Mouse (Mus musculus) C2C12 (cell line): ENCODE data around the gene Gpr15. TPM values are rescaled to one million over a fixed set of nuclear protein-coding genes. Genes with fewer than 3 reads are reported as not detected.

ENCODE experiments used
- H3K27me3 ChIP-seq: one replicate; pipeline ENCODE4 v1.6.1; 2011; ENCODE audit not compliant: control insufficient read depth, insufficient read depth, insufficient read length
- H3K36me3 ChIP-seq: one replicate; pipeline ENCODE4 v1.6.1; 2011; ENCODE audit not compliant: control insufficient read depth, insufficient read depth
- H3K4me3 ChIP-seq: one replicate; pipeline ENCODE4 v1.5.1; 2011; ENCODE audit warnings: mild to moderate bottlenecking, control low read depth; ENCODE audit not compliant: poor library complexity, insufficient read depth, severe bottlenecking
- H3K79me2 ChIP-seq: one replicate; pipeline ENCODE4 v1.6.1; 2011; ENCODE audit not compliant: control insufficient read depth, insufficient read depth
- H3K79me3 ChIP-seq: one replicate; pipeline ENCODE4 v1.6.1; 2011; ENCODE audit warnings: low read depth, control low read depth
- H3ac ChIP-seq: one replicate; pipeline ENCODE3; 2011; ENCODE audit warnings: low read depth; ENCODE audit not compliant: control insufficient read depth, insufficient read length
- CEBPB ChIP-seq: IDR thresholded peaks from one replicate; pipeline ENCODE4 v1.6.1; 2011; ENCODE audit warnings: low read depth, mild to moderate bottlenecking, control low read depth, moderate library complexity
- CTCF ChIP-seq: IDR thresholded peaks from one replicate; pipeline ENCODE4 v1.5.1; 2011; ENCODE audit not compliant: control insufficient read depth, insufficient read depth, insufficient read length
- FOSL1 ChIP-seq: IDR thresholded peaks from one replicate; pipeline ENCODE4 v1.8.0; 2011; ENCODE audit warnings: mild to moderate bottlenecking, low read length; ENCODE audit not compliant: poor library complexity, insufficient read depth, severe bottlenecking
- MAX ChIP-seq: IDR thresholded peaks from one replicate; pipeline ENCODE4 v1.6.1; 2011; ENCODE audit warnings: mild to moderate bottlenecking, control low read depth
- MYOD1 ChIP-seq: IDR thresholded peaks from one replicate; pipeline ENCODE4 v1.6.1; 2011; ENCODE audit warnings: low read depth; ENCODE audit not compliant: control insufficient read depth, insufficient read length
- MYOG ChIP-seq: IDR thresholded peaks from one replicate; pipeline ENCODE4 v1.6.1; 2011; ENCODE audit not compliant: control insufficient read depth, insufficient read length; ENCODE audit errors: extremely low read depth
- USF1 ChIP-seq: IDR thresholded peaks from one replicate; pipeline ENCODE4 v1.6.1; 2011; ENCODE audit warnings: low read depth, mild to moderate bottlenecking, control low read depth, moderate library complexity
- microRNA-seq: library from miRNA; unstranded; fragments of <30 nt; microRNA quantifications from one replicate; pipeline ENCODE4, GENCODE M21; 2019; ENCODE audit warnings: borderline microRNAs expressed
- polyA plus RNA-seq: library from polyadenylated mRNA; unstranded; fragments of >200 nt; fragmentation: generic; extraction: Trizol; gene quantifications from one replicate; pipeline ENCODE4 v1.2.1, GENCODE M21; 2012; ENCODE audit warnings: missing spikeins

Gene Gpr15
- polyA plus RNA-seq, 1 experiment: not detected

DNA sequence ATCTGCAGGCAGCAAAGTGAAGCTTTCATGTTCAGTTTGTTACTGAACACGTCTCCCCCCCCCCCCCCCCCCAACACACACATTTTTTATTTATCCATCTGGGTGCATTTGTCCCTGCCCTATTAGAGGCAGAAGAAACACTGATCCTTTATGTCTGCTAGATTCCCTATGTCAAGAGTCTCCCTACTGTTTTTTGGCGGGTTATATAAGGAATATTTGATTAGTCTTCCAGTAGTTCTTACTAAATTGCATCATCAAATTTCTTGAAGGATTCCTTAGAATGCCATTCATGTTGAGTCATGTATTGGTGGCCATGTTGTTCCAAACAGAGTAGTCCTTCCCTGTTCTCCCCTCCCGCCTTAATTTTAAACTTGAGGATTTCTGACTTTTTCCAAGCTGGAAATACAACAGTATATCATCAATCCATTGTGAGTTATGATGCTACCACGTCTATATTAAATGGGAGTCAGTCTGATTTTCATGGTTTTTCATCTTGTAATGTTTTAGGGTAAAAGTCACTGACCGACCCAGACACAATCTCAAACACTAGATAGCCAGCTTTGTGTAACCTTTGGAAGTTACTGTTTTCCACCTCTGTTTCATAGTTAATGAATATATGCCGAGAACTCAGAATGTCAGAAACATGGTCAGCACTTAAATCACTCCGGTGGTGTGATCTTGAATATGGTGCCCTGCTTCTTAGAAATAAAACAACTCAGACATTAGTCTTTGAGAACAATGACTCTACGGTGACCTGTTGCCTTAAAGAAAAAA lies 47.5 kb downstream of the Gpr15 start:
- H3K36me3 ChIP-seq: peaks cover 27% of the 10 kb centered on the region
- peaks cover 6% of the 10 kb centered on the region for H3K79me2 ChIP-seq
- H3K79me3 ChIP-seq: peaks cover 4% of the 10 kb centered on the region
- no peak overlapping the region for H3ac ChIP-seq
- no peaks in the 10 kb centered on the region for H3K27me3 ChIP-seq
- H3K4me3 ChIP-seq: peak overlapping the region; percentile 65
- TF ChIP-seq CTCF (no peak), USF1 (no peak), FOSL1 (no peak), MAX (no peak), MYOG (no peak), CEBPB (peak; percentile 66), MYOD1 (no peak)

DNA sequence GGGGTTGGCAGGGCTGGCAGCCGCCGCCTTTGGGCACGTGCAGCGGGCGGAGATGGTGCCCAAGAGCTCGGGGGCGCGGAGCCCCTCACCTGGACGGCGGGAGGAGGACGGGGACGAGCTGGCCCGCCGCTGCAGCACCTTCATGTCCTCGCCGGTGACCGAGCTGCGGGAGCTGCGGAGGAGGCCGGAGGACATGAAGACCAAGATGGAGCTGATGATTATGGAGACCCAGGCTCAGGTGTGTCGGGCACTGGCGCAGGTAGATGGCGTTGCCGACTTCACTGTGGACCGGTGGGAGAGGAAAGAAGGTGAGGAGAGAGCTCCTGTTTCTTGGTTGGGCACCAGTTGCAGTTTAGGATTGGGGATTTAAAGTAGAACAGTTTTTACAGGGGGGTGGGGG lies 48.2 kb downstream of the Gpr15 start:
- Histone ChIP-seq H3K79me2 (peaks cover 6% of the 10 kb centered on the region), H3K27me3 (no peaks in the 10 kb centered on the region), H3ac (peak overlapping the region; percentile 62), H3K4me3 (peak overlapping the region; percentile 65), H3K36me3 (peaks cover 20% of the 10 kb centered on the region), H3K79me3 (peaks cover 4% of the 10 kb centered on the region)
- TF ChIP-seq USF1: no peak
- no peak for TF ChIP-seq CTCF
- no peak for TF ChIP-seq MYOD1
- TF ChIP-seq CEBPB: no peak

DNA sequence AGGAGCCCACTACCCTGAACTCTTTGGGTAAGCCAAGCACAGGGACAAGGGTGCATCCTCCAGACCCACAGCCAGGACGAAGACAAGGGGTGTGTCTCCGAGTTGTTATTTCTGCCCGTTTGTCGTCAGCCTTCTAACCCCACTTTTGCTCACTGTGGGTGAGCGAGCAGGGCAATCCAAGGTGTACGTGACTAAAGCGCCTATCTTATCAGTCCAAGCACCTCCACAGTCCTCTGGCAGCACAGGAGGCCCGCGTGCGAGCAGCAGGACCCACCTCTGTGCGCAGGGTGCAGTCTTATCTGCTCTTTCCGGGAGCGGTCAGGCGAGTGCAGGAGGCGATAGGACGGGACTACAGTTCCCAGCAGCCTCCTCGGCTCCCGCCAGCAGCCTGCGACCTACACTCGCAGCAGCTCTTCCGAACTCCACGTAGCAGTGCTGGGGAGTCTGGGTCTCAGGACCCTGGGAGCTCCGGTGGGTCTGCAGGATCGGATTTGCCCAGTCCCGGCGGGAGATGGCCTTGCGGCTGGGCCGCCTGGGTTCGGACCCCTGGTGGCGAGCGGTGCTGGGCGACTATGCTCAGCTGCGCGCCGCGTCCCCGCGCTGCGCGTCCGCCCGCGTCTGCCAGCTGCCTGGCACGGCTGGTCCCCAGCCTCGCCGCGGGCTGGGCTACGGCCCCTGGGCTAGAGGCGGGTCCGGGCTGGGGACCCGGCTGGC lies 48.8 kb downstream of the Gpr15 start, which contains the start of gene Cpox:
Gene Cpox (plus strand): TSS at position 376 of the 714 bp plus-strand sequence.
- Histone ChIP-seq H3K79me2 (peaks cover 6% of the 10 kb centered on the region), H3K36me3 (peaks cover 17% of the 10 kb centered on the region), H3K27me3 (no peaks in the 10 kb centered on the region), H3ac (peak within 1 kb of the TSS; percentile 62), H3K4me3 (peak within 1 kb of the TSS; percentile 65), H3K79me3 (peaks cover 4% of the 10 kb centered on the region)
- no peak for TF ChIP-seq CTCF
- no peak for TF ChIP-seq USF1
- no peak for TF ChIP-seq CEBPB

DNA sequence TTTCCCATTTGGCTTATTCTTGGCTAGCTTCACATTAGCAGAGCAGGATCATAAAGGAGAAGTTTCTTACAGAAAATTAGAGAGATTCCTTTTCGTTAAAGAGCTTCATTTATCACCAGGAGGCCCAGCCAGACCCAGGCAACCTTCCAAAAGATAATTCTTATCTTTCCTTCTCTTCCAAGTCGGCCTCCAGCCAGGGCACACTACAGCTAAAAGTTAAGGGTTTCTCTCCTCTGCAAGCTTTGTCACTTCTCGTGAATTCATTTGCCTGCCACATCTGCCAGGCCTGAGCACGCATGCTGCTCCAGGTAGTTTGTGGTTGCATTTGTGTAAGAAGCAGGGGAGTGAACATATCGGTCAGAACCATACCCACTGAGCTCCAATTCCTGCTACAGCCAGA lies 49.6 kb downstream of the Gpr15 start:
- Histone ChIP-seq H3K4me3 (no peak overlapping the region), H3K79me2 (peaks cover 6% of the 10 kb centered on the region), H3K36me3 (peaks cover 9% of the 10 kb centered on the region), H3ac (no peak overlapping the region), H3K79me3 (peaks cover 4% of the 10 kb centered on the region), H3K27me3 (no peaks in the 10 kb centered on the region)
- no peak for TF ChIP-seq USF1
- no peak for TF ChIP-seq MYOG
- no peak for TF ChIP-seq CEBPB
- TF ChIP-seq MYOD1: no peak
- TF ChIP-seq MAX: no peak
- TF ChIP-seq FOSL1: no peak
- no peak for TF ChIP-seq CTCF

DNA sequence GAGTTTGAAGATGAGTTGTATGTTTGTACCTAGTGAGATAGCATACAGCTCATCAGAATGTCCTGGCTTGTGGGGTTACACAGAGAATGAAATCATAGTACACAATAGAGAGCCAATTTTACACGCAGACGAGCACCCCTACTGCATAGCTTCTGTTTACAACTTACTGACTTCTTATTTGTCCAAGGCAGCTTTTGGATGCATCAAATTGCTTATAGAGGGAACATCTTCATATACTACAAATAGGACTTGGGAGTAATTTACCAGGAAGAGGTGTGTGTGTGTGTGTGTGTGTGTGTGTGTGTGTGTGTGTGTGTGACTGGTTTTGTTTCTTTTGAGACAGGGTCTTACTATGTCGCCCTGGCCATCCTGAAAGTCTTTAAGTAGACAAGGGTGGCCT lies 50.3 kb downstream of the Gpr15 start:
- Histone ChIP-seq H3ac (no peak overlapping the region), H3K79me3 (peaks cover 4% of the 10 kb centered on the region), H3K4me3 (no peak overlapping the region), H3K36me3 (peaks cover 3% of the 10 kb centered on the region), H3K27me3 (no peaks in the 10 kb centered on the region), H3K79me2 (peaks cover 6% of the 10 kb centered on the region)
- TF ChIP-seq CTCF: no peak
- no peak for TF ChIP-seq FOSL1
- no peak for TF ChIP-seq USF1
- no peak for TF ChIP-seq MYOG
- no peak for TF ChIP-seq MAX
- TF ChIP-seq CEBPB: no peak
- no peak for TF ChIP-seq MYOD1

Small RNA genes lying within 50 kb of the gene (microRNA-seq; reads per million reads assigned to microRNA genes)
- gene Gm27564: not detected

Other genes with a start within 250 kb of the Gpr15 start
- 0.34 TPM for gene St3gal6, start 194.8 kb downstream of the Gpr15 start, polyA plus RNA-seq
- gene Gm813, start 102.1 kb downstream of the Gpr15 start, polyA plus RNA-seq: not detected
- gene E330017A01Rik, start 80.3 kb downstream of the Gpr15 start, polyA plus RNA-seq: not detected
- gene Cpox, start 48.8 kb downstream of the Gpr15 start, polyA plus RNA-seq: 9.8 TPM
- 69.6 TPM for gene Cldnd1, start 8.8 kb upstream of the Gpr15 start, polyA plus RNA-seq
- gene Olfr172, start 44.1 kb upstream of the Gpr15 start, polyA plus RNA-seq: not detected
- gene Olfr173, start 81.2 kb upstream of the Gpr15 start, polyA plus RNA-seq: not detected
- gene Olfr175-ps1, start 107.7 kb upstream of the Gpr15 start, polyA plus RNA-seq: not detected
- not detected for gene Olfr177, start 155.7 kb upstream of the Gpr15 start, polyA plus RNA-seq
- gene Olfr178, start 173.0 kb upstream of the Gpr15 start, polyA plus RNA-seq: not detected
- not detected for gene Olfr181, start 209.7 kb upstream of the Gpr15 start, polyA plus RNA-seq
- not detected for gene Olfr180, start 210.3 kb upstream of the Gpr15 start, polyA plus RNA-seq